8 mouse cellular contexts compared by ENCODE assay signal in the genomic region with DNA sequence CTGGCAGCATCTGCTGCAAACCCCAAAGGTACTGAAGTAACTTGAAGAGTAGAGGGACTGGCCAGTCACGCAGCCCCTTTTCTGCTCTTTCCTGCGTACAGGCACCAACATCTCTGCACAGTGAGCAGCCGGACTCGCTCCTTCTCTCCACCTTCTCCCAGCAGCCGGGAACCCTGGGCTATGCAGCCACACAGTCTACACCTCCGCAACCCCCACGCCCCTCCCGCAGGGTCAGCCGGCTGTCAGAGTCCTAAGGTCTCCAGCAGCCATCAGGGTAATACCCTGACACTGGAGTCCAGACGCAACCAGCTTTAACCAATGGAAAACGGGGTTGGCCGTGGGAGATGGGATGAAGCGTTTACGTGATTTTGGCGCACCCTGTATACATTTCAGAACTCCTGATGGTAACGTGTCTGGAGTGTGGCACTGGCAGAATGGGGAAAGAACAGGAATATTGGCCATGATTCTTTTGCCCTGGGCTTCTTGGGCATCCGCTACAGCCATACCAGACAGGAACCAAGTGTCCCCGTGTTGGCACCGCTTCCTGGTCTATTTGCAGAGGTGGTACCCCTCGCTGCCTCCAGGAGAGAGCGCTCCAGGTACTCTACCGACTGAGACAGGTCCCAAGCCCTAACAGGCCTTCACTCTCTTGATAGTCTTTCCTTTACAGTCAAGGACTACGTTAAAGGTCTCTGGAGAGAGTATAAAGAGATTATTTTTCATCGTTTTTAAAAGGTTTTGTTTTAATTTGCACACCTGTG. TPM values are rescaled to one million over a fixed set of nuclear protein-coding genes. Genes with fewer than 3 reads are reported as not detected.
A peak's percentile ranks its signal among the peaks of the same experiment; 100 is the strongest.
DNase-seq lines count a peak whose midpoint lies in the region; ATAC-seq lines count a peak whose summit lies in the region.

No protein-coding gene starts in this region.

- peak overlapping the region; percentile 13 for H3K4me3 ChIP-seq in embryonic facial prominence, embryonic 14.5 days (ENCODE audit: low read depth, low read length)
- H3K4me3 ChIP-seq in hindbrain, embryonic 16.5 days (ENCODE audit: low read length), result peak overlapping the region; percentile 20
- H3K4me3 ChIP-seq in midbrain, embryonic 13.5 days (replicated peaks), result peak overlapping the region; percentile 25

- H3K36me3 ChIP-seq in embryonic facial prominence, embryonic 14.5 days (ENCODE audit: control insufficient read depth, insufficient read depth, low read length), result no peaks in the 10 kb centered on the region
- no peaks in the 10 kb centered on the region for H3K36me3 ChIP-seq in hindbrain, embryonic 16.5 days (ENCODE audit: control insufficient read depth, insufficient read depth, low read length)
- H3K36me3 ChIP-seq in midbrain, embryonic 13.5 days, result no peaks in the 10 kb centered on the region

- H3K27me3 ChIP-seq in embryonic facial prominence, embryonic 14.5 days (replicated peaks; ENCODE audit: control insufficient read depth, insufficient read depth, low read length), result peaks cover 6% of the 10 kb centered on the region; the same call in 1 of the 2 replicates
- H3K27me3 ChIP-seq in hindbrain, embryonic 16.5 days (replicated peaks; ENCODE audit: control insufficient read depth, insufficient read depth, low read length), result no peaks in the 10 kb centered on the region
- no peaks in the 10 kb centered on the region for H3K27me3 ChIP-seq in midbrain, embryonic 13.5 days

- no peak overlapping the region for H3K27ac ChIP-seq in embryonic facial prominence, embryonic 14.5 days (replicated peaks; ENCODE audit: low read depth, low read length)
- no peak overlapping the region for H3K27ac ChIP-seq in hindbrain, embryonic 16.5 days (ENCODE audit: low read depth, low read length)
- H3K27ac ChIP-seq in midbrain, embryonic 13.5 days, result no peak overlapping the region

- no peak overlapping the region for H3K9ac ChIP-seq in embryonic facial prominence, embryonic 14.5 days (ENCODE audit: low read depth, low read length)
- 0 out of 2 replicates have a peak overlapping the region, but pooled peaks have one; percentile 14 for H3K9ac ChIP-seq in hindbrain, embryonic 16.5 days (ENCODE audit: low read depth, low read length)
- H3K9ac ChIP-seq in midbrain, embryonic 13.5 days (replicated peaks), result peak overlapping the region; percentile 46; the same call in 1 of the 2 replicates

- H3K4me2 ChIP-seq in embryonic facial prominence, embryonic 14.5 days (ENCODE audit: low read depth, low read length), result peak overlapping the region; percentile 40
- peak overlapping the region; percentile 51 for H3K4me2 ChIP-seq in hindbrain, embryonic 16.5 days (ENCODE audit: low read length)
- H3K4me2 ChIP-seq in midbrain, embryonic 13.5 days (replicated peaks), result peak overlapping the region; percentile 53

- H3K4me1 ChIP-seq in embryonic facial prominence, embryonic 14.5 days (ENCODE audit: control insufficient read depth, insufficient read depth, low read length), result peaks cover 10% of the 10 kb centered on the region
- peaks cover under 1% of the 10 kb centered on the region for H3K4me1 ChIP-seq in hindbrain, embryonic 16.5 days (ENCODE audit: control insufficient read depth, insufficient read depth, low read depth, low read length)
- peaks cover 11% of the 10 kb centered on the region for H3K4me1 ChIP-seq in midbrain, embryonic 13.5 days (replicated peaks)

- 34% methylated on average over 24 of the region's 24 CpGs for WGBS in embryonic facial prominence, embryonic 14.5 days
- WGBS in hindbrain, embryonic 16.5 days, result 34% methylated on average over 24 of the region's 24 CpGs
- WGBS in midbrain, embryonic 13.5 days, result 27% methylated on average over 24 of the region's 24 CpGs

- no peaks in the 10 kb centered on the region for H3K9me3 ChIP-seq in embryonic facial prominence, embryonic 14.5 days (ENCODE audit: control insufficient read depth, low read length)
- no peaks in the 10 kb centered on the region for H3K9me3 ChIP-seq in hindbrain, embryonic 16.5 days (ENCODE audit: control insufficient read depth, low read length)
- H3K9me3 ChIP-seq in midbrain, embryonic 13.5 days, result no peaks in the 10 kb centered on the region

- no peak; the same call in 1 of the 2 replicates for ATAC-seq in embryonic facial prominence, embryonic 14.5 days (ENCODE audit: low read depth)
- ATAC-seq in hindbrain, embryonic 16.5 days, result no peak
- ATAC-seq in midbrain, embryonic 13.5 days, result peak; percentile 64; the same call in 1 of the 2 replicates

- DNase-seq in kidney, postnatal 10 days, result peak; percentile 25
- no peak for DNase-seq in kidney, adult 18-20 months
- DNase-seq in embryonic facial prominence, embryonic 14.5 days (ENCODE audit: low spot score), result no peak
- no peak for DNase-seq in testis, postnatal 10 days (ENCODE audit: low spot score)
- no peak for DNase-seq in Muller cell, postnatal 12 days (ENCODE audit: inconsistent ontology term)
- no peak for DNase-seq in yolk sac, embryonic 10.5 days (ENCODE audit: low spot score)

RNA-seq across cellular contexts. Expression of a gene that starts 5.7 kb away (rescaled TPM):
- 754 and 803 TPM in 2 replicates for polyA plus RNA-seq in embryonic facial prominence, embryonic 14.5 days (2014; fragmentation: Nextera tagmentation; extraction: Ambion mirVana)
- polyA plus RNA-seq in hindbrain, embryonic 16.5 days (2015; fragmentation: Nextera tagmentation; extraction: Ambion mirVana), result 257 and 276 TPM in 2 replicates
- 374 and 398 TPM in 2 replicates for polyA plus RNA-seq in midbrain, embryonic 13.5 days (2015; fragmentation: Nextera tagmentation; extraction: Ambion mirVana)
